Mouse (Mus musculus) left cerebral cortex, postnatal 25 days (tissue): Measurements from ENCODE around the gene Arhgap15. TPM values are rescaled to one million over a fixed set of nuclear protein-coding genes. Genes with fewer than 3 reads are reported as not detected.

Experiments used
- DNase-seq, 2 experiments: peaks; one replicate each; pipeline ENCODE4 v3.0.0; 2022; ENCODE audit warnings: low spot score in 2 of 2, mixed read lengths in 1 of 2
- intact Hi-C: fragments of 180-260 bp; cut with DNase I; formaldehyde crosslinking; loops from one replicate; pipeline ENCODE4 v1.15.1; 2025
- total RNA-seq, 2 experiments: library from RNA; stranded (reverse); gene quantifications; 2 replicates each; pipeline ENCODE4 v1.2.3; 2021

The Arhgap15 gene
- total RNA-seq, 2 experiments from 2014 or later: 10.3 to 10.5 TPM

GRCm38 (mm10) chr2:44310095-44310748 lies 561.6 kb downstream of the Arhgap15 start:
- intact Hi-C loops: no loop called here
- DNase-seq: no peak

- no peak for DNase-seq
- intact Hi-C loops: no loop called here
These were observed 562.6 kb downstream of the Arhgap15 start for GRCm38 (mm10) chr2:44311216-44311615.

- no peak for DNase-seq
- intact Hi-C loops: no loop called here
These were observed 564.9 kb downstream of the Arhgap15 start for GRCm38 (mm10) chr2:44313573-44313972.

- no peak for DNase-seq
- intact Hi-C loops: no loop called here
These were observed 569.8 kb downstream of the Arhgap15 start for GRCm38 (mm10) chr2:44318436-44318835.

GRCm38 (mm10) chr2:44319479-44319878 lies 570.9 kb downstream of the Arhgap15 start:
- intact Hi-C loops: no loop called here
- DNase-seq: no peak

GRCm38 (mm10) chr2:44323813-44324212 lies 575.2 kb downstream of the Arhgap15 start:
- no peak for DNase-seq
- intact Hi-C loops: no loop called here

GRCm38 (mm10) chr2:44333295-44333694 lies 584.7 kb downstream of the Arhgap15 start:
- intact Hi-C loops: no loop called here
- no peak for DNase-seq

GRCm38 (mm10) chr2:44334006-44334405 lies 585.4 kb downstream of the Arhgap15 start:
- DNase-seq: no peak
- intact Hi-C loops: no loop called here

- no peak for DNase-seq
These were observed 585.9 kb downstream of the Arhgap15 start for GRCm38 (mm10) chr2:44334517-44334916.

GRCm38 (mm10) chr2:44336720-44337354 lies 588.2 kb downstream of the Arhgap15 start:
- intact Hi-C loops: no loop called here
- DNase-seq: no peak

More at GRCm38 (mm10) chr2:44334517-44334916, 585.9 kb downstream of the Arhgap15 start:
- intact Hi-C loops: no loop called here

- DNase-seq: no peak
- intact Hi-C loops: no loop called here
These were observed 589.8 kb downstream of the Arhgap15 start for GRCm38 (mm10) chr2:44338467-44338866.

- intact Hi-C loops: no loop called here
- peak; percentile 37 to 76 for DNase-seq
These were observed 592.5 kb downstream of the Arhgap15 start for GRCm38 (mm10) chr2:44341091-44341571.

GRCm38 (mm10) chr2:44344861-44345260 lies 596.2 kb downstream of the Arhgap15 start:
- DNase-seq: no peak
- intact Hi-C loops: no loop called here

GRCm38 (mm10) chr2:44345325-44345945 lies 596.8 kb downstream of the Arhgap15 start:
- DNase-seq: no peak
- intact Hi-C loops: no loop called here

- DNase-seq: no peak
- intact Hi-C loops: no loop called here
These were observed 597.6 kb downstream of the Arhgap15 start for GRCm38 (mm10) chr2:44346184-44346583.

- DNase-seq: no peak
- intact Hi-C loops: no loop called here
These were observed 599.2 kb downstream of the Arhgap15 start for GRCm38 (mm10) chr2:44347781-44348180.

- DNase-seq: no peak
- intact Hi-C loops: no loop called here
These were observed 600.5 kb downstream of the Arhgap15 start for GRCm38 (mm10) chr2:44349101-44349500.

- DNase-seq: no peak
- intact Hi-C loops: no loop called here
These were observed 604.3 kb downstream of the Arhgap15 start for GRCm38 (mm10) chr2:44352885-44353284.

GRCm38 (mm10) chr2:44353594-44353993 lies 605.0 kb downstream of the Arhgap15 start:
- DNase-seq: peak in 1 of 2 experiments; percentile 45
- intact Hi-C loops: no loop called here

- DNase-seq: no peak
- intact Hi-C loops: no loop called here
These were observed 606.2 kb downstream of the Arhgap15 start for GRCm38 (mm10) chr2:44354786-44355185.

GRCm38 (mm10) chr2:44355316-44355715 lies 606.7 kb downstream of the Arhgap15 start:
- intact Hi-C loops: no loop called here
- no peak for DNase-seq
